Mouse (Mus musculus) neural tube, embryonic 14.5 days (tissue): ENCODE measurements around the gene Gm16223. TPM values are rescaled to one million over a fixed set of nuclear protein-coding genes. Genes with fewer than 3 reads are reported as not detected.

Experiments used
- ATAC-seq: fragments of 200-750 bp; cut with Nextera tagmentation; 2 replicates; pipeline ENCODE4 v1.8.0; 2017; ENCODE audit warnings: low read depth, mild to moderate bottlenecking, moderate TSS enrichment, moderate library complexity
- H3K27ac ChIP-seq: fragments of 300-500 bp; sonication (generic); 2 replicates; pipeline ENCODE4 v1.5.1; 2014; ENCODE audit warnings: low read depth, mild to moderate bottlenecking, control low read depth, low read length, moderate library complexity, mixed read lengths
- H3K27me3 ChIP-seq: fragments of 300-500 bp; sonication (generic); 2 replicates; pipeline ENCODE4 v1.6.1; 2014; ENCODE audit warnings: low read length; ENCODE audit not compliant: control insufficient read depth, insufficient read depth
- H3K36me3 ChIP-seq: fragments of 300-500 bp; sonication (generic); 2 replicates; pipeline ENCODE4 v1.6.1; 2014; ENCODE audit warnings: low read length, mixed read lengths; ENCODE audit not compliant: control insufficient read depth, insufficient read depth
- H3K4me1 ChIP-seq: fragments of 300-500 bp; sonication (generic); 2 replicates; pipeline ENCODE4 v1.6.1; 2014; ENCODE audit warnings: low read length; ENCODE audit not compliant: control insufficient read depth, insufficient read depth
- H3K4me2 ChIP-seq: fragments of 300-500 bp; sonication (generic); 2 replicates; pipeline ENCODE4 v1.6.1; 2014; ENCODE audit warnings: mild to moderate bottlenecking, low read depth, low read length, control low read depth
- H3K4me3 ChIP-seq: fragments of 300-500 bp; sonication (generic); 2 replicates; pipeline ENCODE4 v1.5.1; 2014; ENCODE audit warnings: low read depth, low read length, control low read depth, mixed read lengths
- H3K9ac ChIP-seq: fragments of 300-500 bp; sonication (generic); replicated peaks from 2 replicates; pipeline ENCODE4 v1.6.1; 2014; ENCODE audit warnings: low read depth, mild to moderate bottlenecking, control low read depth, low read length, mixed read lengths
- H3K9me3 ChIP-seq: fragments of 300-500 bp; sonication (generic); 2 replicates; pipeline ENCODE4 v1.6.1; 2016; ENCODE audit warnings: low read length; ENCODE audit not compliant: control insufficient read depth
- WGBS: fragments of 180-500 bp; shearing (Covaris S2); extraction: QIAGEN DNeasy Blood & Tissue Kit; methylation state at CpG from one replicate; pipeline ENCODE4 v1.1.7; 2014; 5-methylcytosine and 5-hydroxymethylcytosine counted together
- polyA plus RNA-seq: library from polyadenylated mRNA; unstranded; fragments of >200 nt; fragmentation: Nextera tagmentation; extraction: Ambion mirVana; gene quantifications from 2 replicates; pipeline ENCODE4 v1.2.1, GENCODE M21; 2014

Gm16223 gene
- polyA plus RNA-seq, 1 experiment from 2014 or later = 0.11 TPM

- H3K4me2 ChIP-seq = no peak overlapping the region
- no peak overlapping the region for H3K9ac ChIP-seq
- no peak overlapping the region for H3K27ac ChIP-seq
- H3K4me1 ChIP-seq = no peaks in the 10 kb centered on the region
- ATAC-seq = no peak
- H3K36me3 ChIP-seq = no peaks in the 10 kb centered on the region
- H3K4me3 ChIP-seq = no peak overlapping the region
- no peaks in the 10 kb centered on the region for H3K27me3 ChIP-seq
- 79% methylated on average over 5 of the region's 5 CpGs for WGBS
- H3K9me3 ChIP-seq = no peaks in the 10 kb centered on the region
Measured at GRCm38 (mm10) chr5:42116586-42117346, 49.0 kb downstream of the Gm16223 start.

- Histone ChIP-seq H3K4me3 (no peak overlapping the region), H3K27me3 (no peaks in the 10 kb centered on the region), H3K9me3 (no peaks in the 10 kb centered on the region), H3K4me1 (no peaks in the 10 kb centered on the region), H3K27ac (no peak overlapping the region), H3K4me2 (no peak overlapping the region), H3K9ac (no peak overlapping the region), H3K36me3 (no peaks in the 10 kb centered on the region)
- ATAC-seq = no peak
Measured at GRCm38 (mm10) chr5:42125562-42125961, 57.8 kb downstream of the Gm16223 start.

- no peaks in the 10 kb centered on the region for H3K36me3 ChIP-seq
Measured at GRCm38 (mm10) chr5:42155626-42156025, 87.9 kb downstream of the Gm16223 start.

GRCm38 (mm10) chr5:42164731-42165130, 97.0 kb downstream of the Gm16223 start:
- no peak overlapping the region for H3K4me3 ChIP-seq
- no peaks in the 10 kb centered on the region for H3K9me3 ChIP-seq
- H3K4me1 ChIP-seq = no peaks in the 10 kb centered on the region
- ATAC-seq = peak; percentile 54; the same call in 1 of the 2 replicates
- no peak overlapping the region for H3K9ac ChIP-seq
- no peak overlapping the region for H3K27ac ChIP-seq
- H3K4me2 ChIP-seq = no peak overlapping the region
- H3K27me3 ChIP-seq = no peaks in the 10 kb centered on the region
- 60% methylated on average over 2 of the region's 2 CpGs for WGBS
- no peaks in the 10 kb centered on the region for H3K36me3 ChIP-seq

More at GRCm38 (mm10) chr5:42155626-42156025, 87.9 kb downstream of the Gm16223 start:
- H3K9me3 ChIP-seq = no peaks in the 10 kb centered on the region
- no peak overlapping the region for H3K4me2 ChIP-seq
- no peaks in the 10 kb centered on the region for H3K4me1 ChIP-seq
- no peaks in the 10 kb centered on the region for H3K27me3 ChIP-seq
- WGBS = 71% methylated on average over 3 of the region's 3 CpGs
- H3K4me3 ChIP-seq = no peak overlapping the region
- no peak overlapping the region for H3K27ac ChIP-seq
- H3K9ac ChIP-seq = no peak overlapping the region
- no peak for ATAC-seq

- no peak overlapping the region for H3K4me2 ChIP-seq
- H3K27ac ChIP-seq = no peak overlapping the region
- H3K9me3 ChIP-seq = no peaks in the 10 kb centered on the region
- ATAC-seq = no peak
- no peaks in the 10 kb centered on the region for H3K27me3 ChIP-seq
- H3K4me1 ChIP-seq = no peaks in the 10 kb centered on the region
- no peak overlapping the region for H3K9ac ChIP-seq
- WGBS = 67% methylated on average over 1 of the region's 1 CpGs
- no peaks in the 10 kb centered on the region for H3K36me3 ChIP-seq
- H3K4me3 ChIP-seq = no peak overlapping the region
Measured at GRCm38 (mm10) chr5:42166311-42166710, 98.6 kb downstream of the Gm16223 start.

- Histone ChIP-seq H3K27me3 (no peaks in the 10 kb centered on the region), H3K36me3 (no peaks in the 10 kb centered on the region), H3K27ac (no peak overlapping the region), H3K9ac (no peak overlapping the region), H3K4me2 (no peak overlapping the region), H3K9me3 (no peaks in the 10 kb centered on the region), H3K4me1 (no peaks in the 10 kb centered on the region), H3K4me3 (no peak overlapping the region)
- 92% methylated on average over 3 of the region's 3 CpGs for WGBS
- ATAC-seq = no peak
Measured at GRCm38 (mm10) chr5:42168071-42168470, 100.3 kb downstream of the Gm16223 start.

GRCm38 (mm10) chr5:42168785-42169184, 101.0 kb downstream of the Gm16223 start:
- WGBS = 57% methylated on average over 5 of the region's 5 CpGs
- H3K9me3 ChIP-seq = no peaks in the 10 kb centered on the region
- no peak overlapping the region for H3K27ac ChIP-seq
- no peaks in the 10 kb centered on the region for H3K4me1 ChIP-seq
- H3K27me3 ChIP-seq = no peaks in the 10 kb centered on the region
- H3K4me2 ChIP-seq = no peak overlapping the region
- no peak overlapping the region for H3K9ac ChIP-seq
- H3K4me3 ChIP-seq = no peak overlapping the region
- H3K36me3 ChIP-seq = no peaks in the 10 kb centered on the region
- peak; percentile 78 for ATAC-seq

- no peaks in the 10 kb centered on the region for H3K36me3 ChIP-seq
- no peaks in the 10 kb centered on the region for H3K9me3 ChIP-seq
- H3K4me1 ChIP-seq = no peaks in the 10 kb centered on the region
- no peak overlapping the region for H3K4me3 ChIP-seq
- no peak overlapping the region for H3K27ac ChIP-seq
- H3K27me3 ChIP-seq = no peaks in the 10 kb centered on the region
- no peak for ATAC-seq
- WGBS = 67% methylated on average over 2 of the region's 2 CpGs
- H3K9ac ChIP-seq = no peak overlapping the region
- H3K4me2 ChIP-seq = no peak overlapping the region
Measured at GRCm38 (mm10) chr5:42174109-42174508, 106.3 kb downstream of the Gm16223 start.

GRCm38 (mm10) chr5:42175424-42175823, 107.7 kb downstream of the Gm16223 start:
- Histone ChIP-seq H3K27me3 (no peaks in the 10 kb centered on the region), H3K4me3 (no peak overlapping the region), H3K9me3 (no peaks in the 10 kb centered on the region), H3K9ac (no peak overlapping the region), H3K27ac (no peak overlapping the region), H3K4me2 (no peak overlapping the region), H3K4me1 (no peaks in the 10 kb centered on the region), H3K36me3 (no peaks in the 10 kb centered on the region)
- no peak for ATAC-seq
- 73% methylated on average over 2 of the region's 2 CpGs for WGBS
